Mouse (Mus musculus): ENCODE data around the gene Pten. TPM values are rescaled to one million over a fixed set of nuclear protein-coding genes. Genes with fewer than 3 reads are reported as not detected.
"Not testable (repeated sequence)": the region's sequence is repeated elsewhere in the genome, so short reads cannot be mapped to it uniquely, and the experiment has no call there.

The Pten gene
- total and polyA plus RNA-seq, 3 experiments: 24.1 to 41.5 (median 36.8) TPM

GRCm38 (mm10) chr19:32779131-32779530, 21.8 kb downstream of the Pten start:
- TF ChIP-seq MAFK (IDR thresholded peaks at IDR 0.05; ENCODE audit: insufficient replicate concordance, low read length) (no peak), IRF4 (IDR thresholded peaks at IDR 0.05; ENCODE audit: low read depth, low read length) (no peak), MXI1 (IDR thresholded peaks at IDR 0.05; ENCODE audit: low read depth, low read length) (no peak), CHD2 (IDR thresholded peaks at IDR 0.05; ENCODE audit: low read length) (no peak), CTCF (conservative IDR thresholded peaks at IDR 0.05 in 1 of 2, IDR thresholded peaks at IDR 0.05 in 1 of 2; ENCODE audit: low read depth in 2 of 2, low read length in 2 of 2) (no peak), PAX5 (IDR thresholded peaks at IDR 0.05; ENCODE audit: low read length) (no peak), NRF1 (IDR thresholded peaks at IDR 0.05; ENCODE audit: low read depth, low read length) (no peak)
- Histone ChIP-seq H3K79me2 (replicated peaks; ENCODE audit: control insufficient read depth, extremely low read depth, insufficient read depth, poor library complexity, severe bottlenecking) (peaks cover 70% of the 10 kb centered on the region), H3K27ac (ENCODE audit: insufficient read depth, low read depth) (no peak overlapping the region), H3K9ac (ENCODE audit: insufficient read depth, low read depth) (no peak overlapping the region), H3K36me3 (replicated peaks in 1 of 2; ENCODE audit: control insufficient read depth in 1 of 2, insufficient read depth in 1 of 2, low read length in 1 of 2) (peaks cover 19 to 48% of the 10 kb centered on the region in 2 experiments), H3K4me1 (ENCODE audit: control insufficient read depth in 1 of 2, insufficient read depth in 2 of 2) (peaks cover 3 to 40% of the 10 kb centered on the region in 2 experiments; a peak in 3 of 4 replicates), H3K9me3 (replicated peaks; ENCODE audit: low read length) (no peaks in the 10 kb centered on the region), H3K4me2 (ENCODE audit: insufficient read depth, low read depth, poor library complexity, severe bottlenecking) (no peak overlapping the region), H3K4me3 (replicated peaks in 1 of 3; ENCODE audit: low read depth in 2 of 3, low read length in 2 of 3, poor library complexity in 1 of 3) (no peak overlapping the region), H3K27me3 (replicated peaks) (no peaks in the 10 kb centered on the region)
- in situ Hi-C loops (cut with MboI; ENCODE audit: low pct_ligation_motif_present, low pct_unique_long_range_greater_than_20kb, low sequenced_read_pairs): no loop called here
- dilution Hi-C loops (cut with MboI; ENCODE audit: extremely low pct_ligation_motif_present, extremely low pct_unique_long_range_greater_than_20kb, low sequenced_read_pairs): no loop called here
- no peak for DNase-seq (ENCODE audit: extremely low read depth)

DNA sequence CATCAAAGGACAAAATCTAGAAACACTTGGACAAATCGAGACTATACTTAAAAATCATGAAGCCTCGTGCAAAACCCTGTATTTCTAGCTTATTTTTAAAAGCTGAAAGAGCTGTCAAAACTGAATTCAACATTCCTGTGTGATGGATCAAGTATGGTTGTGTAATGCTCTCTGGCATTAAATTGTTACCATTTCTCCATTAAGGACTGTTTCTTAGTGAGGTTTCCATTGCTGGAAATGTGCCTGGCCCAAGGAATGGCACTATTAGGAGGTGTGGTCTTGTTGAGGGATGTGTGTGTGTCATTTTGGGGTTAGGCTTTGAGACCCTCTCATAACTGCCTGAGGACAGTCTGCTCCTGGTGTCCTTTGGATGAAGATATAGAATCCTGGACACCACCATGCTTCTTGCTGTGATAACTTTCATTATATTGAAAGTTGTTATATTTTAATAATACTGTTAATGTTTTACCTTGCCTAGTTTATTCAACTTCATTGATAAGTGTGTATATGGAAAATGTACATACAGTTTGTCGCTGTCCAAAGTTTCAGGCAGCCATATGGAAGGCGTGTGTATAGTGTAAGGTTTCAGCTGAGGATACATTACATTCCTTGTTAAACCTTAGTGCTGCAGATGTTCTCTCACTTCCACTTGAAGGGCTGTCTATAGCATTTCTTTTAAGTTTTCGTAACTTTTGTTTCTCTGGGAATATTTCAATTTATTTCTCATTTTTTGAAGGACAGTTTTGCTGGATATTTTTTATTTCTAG, 24.2 kb downstream of the Pten start:
- in situ Hi-C loops (cut with MboI; ENCODE audit: low pct_ligation_motif_present, low pct_unique_long_range_greater_than_20kb, low sequenced_read_pairs): no loop called here
- H3K27ac ChIP-seq (ENCODE audit: insufficient read depth, low read depth): no peak overlapping the region

GRCm38 (mm10) chr19:32787388-32787787, 30.1 kb downstream of the Pten start:
- Histone ChIP-seq H3K79me2 (replicated peaks; ENCODE audit: control insufficient read depth, extremely low read depth, insufficient read depth, poor library complexity, severe bottlenecking) (peaks cover 71% of the 10 kb centered on the region), H3K4me2 (ENCODE audit: insufficient read depth, low read depth, poor library complexity, severe bottlenecking) (0 out of 2 replicates have a peak overlapping the region, but pooled peaks have one; percentile 32), H3K4me1 (ENCODE audit: control insufficient read depth in 1 of 2, insufficient read depth in 2 of 2) (peaks cover 10 to 72% of the 10 kb centered on the region in 2 experiments), H3K36me3 (replicated peaks in 1 of 2; ENCODE audit: control insufficient read depth in 1 of 2, insufficient read depth in 1 of 2, low read length in 1 of 2) (peaks cover 15 to 44% of the 10 kb centered on the region in 2 experiments)
- in situ Hi-C loops (cut with MboI; ENCODE audit: low pct_ligation_motif_present, low pct_unique_long_range_greater_than_20kb, low sequenced_read_pairs); H3K4me3 ChIP-seq (replicated peaks in 1 of 3; ENCODE audit: low read depth in 2 of 3, low read length in 2 of 3, poor library complexity in 1 of 3); H3K9ac ChIP-seq (ENCODE audit: insufficient read depth, low read depth); H3K9me3 ChIP-seq (replicated peaks; ENCODE audit: low read length); H3K27ac ChIP-seq (ENCODE audit: insufficient read depth, low read depth); DNase-seq (ENCODE audit: extremely low read depth); H3K27me3 ChIP-seq (replicated peaks); dilution Hi-C loops (cut with MboI; ENCODE audit: extremely low pct_ligation_motif_present, extremely low pct_unique_long_range_greater_than_20kb, low sequenced_read_pairs): not testable (repeated sequence)

More for the DNA sequence above, 24.2 kb downstream of the Pten start:
- TF ChIP-seq ETS1 (conservative IDR thresholded peaks at IDR 0.05; ENCODE audit: low read depth, low read length): no peak
- no peak for TF ChIP-seq MXI1 (IDR thresholded peaks at IDR 0.05; ENCODE audit: low read depth, low read length)
- no peak for TF ChIP-seq CTCF (conservative IDR thresholded peaks at IDR 0.05 in 1 of 2, IDR thresholded peaks at IDR 0.05 in 1 of 2; ENCODE audit: low read depth in 2 of 2, low read length in 2 of 2)
- TF ChIP-seq POLR2A (IDR thresholded peaks at IDR 0.05; ENCODE audit: low read depth, low read length): no peak
- no peak for TF ChIP-seq MAX (IDR thresholded peaks at IDR 0.05; ENCODE audit: low read length)
- TF ChIP-seq BHLHE40 (IDR thresholded peaks at IDR 0.05; ENCODE audit: low read depth, low read length): no peak
- no peak for TF ChIP-seq NRF1 (IDR thresholded peaks at IDR 0.05; ENCODE audit: low read depth, low read length)
- no peak for TF ChIP-seq MEF2A (IDR thresholded peaks at IDR 0.05; ENCODE audit: borderline replicate concordance, low read depth, low read length)
- no peak for TF ChIP-seq KAT2A (IDR thresholded peaks at IDR 0.05; ENCODE audit: insufficient replicate concordance, low read length)
- TF ChIP-seq ZKSCAN1 (IDR thresholded peaks at IDR 0.05; ENCODE audit: borderline replicate concordance, low read depth, low read length): no peak
- TF ChIP-seq RAD21 (IDR thresholded peaks at IDR 0.05; ENCODE audit: low read depth, low read length): no peak
- TF ChIP-seq MAFK (IDR thresholded peaks at IDR 0.05; ENCODE audit: insufficient replicate concordance, low read length): no peak
- Histone ChIP-seq H3K27me3 (replicated peaks) (no peaks in the 10 kb centered on the region), H3K4me2 (ENCODE audit: insufficient read depth, low read depth, poor library complexity, severe bottlenecking) (no peak overlapping the region), H3K4me3 (replicated peaks in 1 of 3; ENCODE audit: low read depth in 2 of 3, low read length in 2 of 3, poor library complexity in 1 of 3) (no peak overlapping the region), H3K9me3 (replicated peaks; ENCODE audit: low read length) (no peaks in the 10 kb centered on the region), H3K9ac (ENCODE audit: insufficient read depth, low read depth) (no peak overlapping the region), H3K4me1 (ENCODE audit: control insufficient read depth in 1 of 2, insufficient read depth in 2 of 2) (peaks cover 3 to 49% of the 10 kb centered on the region in 2 experiments; a peak in 3 of 4 replicates), H3K36me3 (replicated peaks in 1 of 2; ENCODE audit: control insufficient read depth in 1 of 2, insufficient read depth in 1 of 2, low read length in 1 of 2) (peaks cover 19 to 53% of the 10 kb centered on the region in 2 experiments), H3K79me2 (replicated peaks; ENCODE audit: control insufficient read depth, extremely low read depth, insufficient read depth, poor library complexity, severe bottlenecking) (peaks cover 70% of the 10 kb centered on the region)
- dilution Hi-C loops (cut with MboI; ENCODE audit: extremely low pct_ligation_motif_present, extremely low pct_unique_long_range_greater_than_20kb, low sequenced_read_pairs): no loop called here
- no peak for DNase-seq (ENCODE audit: extremely low read depth)

DNA sequence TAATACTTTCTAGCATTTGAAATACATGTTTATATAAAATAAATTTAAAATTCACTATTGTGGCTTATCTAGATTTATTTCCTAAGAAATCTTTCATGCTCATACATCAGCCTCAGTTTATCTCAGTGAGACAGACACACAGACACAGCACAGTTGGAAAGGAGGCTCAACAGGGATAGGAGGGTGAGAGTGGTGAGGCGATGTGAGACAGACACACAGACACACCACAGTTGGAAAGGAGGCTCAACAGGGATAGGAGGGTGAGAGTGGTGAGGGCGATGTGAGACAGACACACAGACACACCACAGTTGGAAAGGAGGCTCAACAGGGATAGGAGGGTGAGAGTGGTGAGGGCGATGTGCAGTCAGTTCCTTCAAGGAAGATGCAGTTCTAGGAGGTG, 30.7 kb downstream of the Pten start:
- Histone ChIP-seq H3K4me3 (replicated peaks in 1 of 3; ENCODE audit: low read depth in 2 of 3, low read length in 2 of 3, poor library complexity in 1 of 3) (peak overlapping the region in 1 of 3 experiments; percentile 50), H3K79me2 (replicated peaks; ENCODE audit: control insufficient read depth, extremely low read depth, insufficient read depth, poor library complexity, severe bottlenecking) (peaks cover 65% of the 10 kb centered on the region), H3K27ac (ENCODE audit: insufficient read depth, low read depth) (peak overlapping the region; percentile 68), H3K36me3 (replicated peaks in 1 of 2; ENCODE audit: control insufficient read depth in 1 of 2, insufficient read depth in 1 of 2, low read length in 1 of 2) (peaks cover 10 to 40% of the 10 kb centered on the region in 2 experiments), H3K4me1 (ENCODE audit: control insufficient read depth in 1 of 2, insufficient read depth in 2 of 2) (peaks cover 10 to 72% of the 10 kb centered on the region in 2 experiments)
- in situ Hi-C loops (cut with MboI; ENCODE audit: low pct_ligation_motif_present, low pct_unique_long_range_greater_than_20kb, low sequenced_read_pairs); H3K27me3 ChIP-seq (replicated peaks); H3K4me2 ChIP-seq (ENCODE audit: insufficient read depth, low read depth, poor library complexity, severe bottlenecking); DNase-seq (ENCODE audit: extremely low read depth); dilution Hi-C loops (cut with MboI; ENCODE audit: extremely low pct_ligation_motif_present, extremely low pct_unique_long_range_greater_than_20kb, low sequenced_read_pairs); H3K9ac ChIP-seq (ENCODE audit: insufficient read depth, low read depth); H3K9me3 ChIP-seq (replicated peaks; ENCODE audit: low read length): not testable (repeated sequence)
